Mouse (Mus musculus) forebrain, embryonic 12.5 days (tissue): ENCODE measurements around the gene Olfr456. TPM values are rescaled to one million over a fixed set of nuclear protein-coding genes. Genes with fewer than 3 reads are reported as not detected.

Source experiments
- polyA plus RNA-seq: library from polyadenylated mRNA; unstranded; fragments of >200 nt; fragmentation: Nextera tagmentation; extraction: Ambion mirVana; gene quantifications from 2 replicates; pipeline ENCODE4 v1.2.1, GENCODE M21; 2016

Olfr456 gene
- polyA plus RNA-seq, 1 experiment from 2014 or later, result not detected

Other genes with a start within 250 kb of the Olfr456 start
- 11.8 and 12.8 TPM in 2 replicates for gene Gstk1, start 241.3 kb downstream of the Olfr456 start, polyA plus RNA-seq
- gene Tmem139, start 225.2 kb downstream of the Olfr456 start, polyA plus RNA-seq, result 0.17 TPM in 1 of 2 replicates, not detected in the other
- gene Casp2, start 222.2 kb downstream of the Olfr456 start, polyA plus RNA-seq, result 74.0 and 79.8 TPM in 2 replicates
- 1.7 and 2.2 TPM in 2 replicates for gene Clcn1, start 200.5 kb downstream of the Olfr456 start, polyA plus RNA-seq
- gene Fam131b, start 162.6 kb downstream of the Olfr456 start, polyA plus RNA-seq, result 3.6 and 4.7 TPM in 2 replicates
- gene Zyx, start 137.6 kb downstream of the Olfr456 start, polyA plus RNA-seq, result 66.6 and 71.1 TPM in 2 replicates
- 0.69 and 1.4 TPM in 2 replicates for gene Epha1, start 113.9 kb downstream of the Olfr456 start, polyA plus RNA-seq
- not detected in 2 replicates for gene Tas2r143, start 87.0 kb downstream of the Olfr456 start, polyA plus RNA-seq
- not detected in 2 replicates for gene Tas2r135, start 81.8 kb downstream of the Olfr456 start, polyA plus RNA-seq
- not detected in 2 replicates for gene Tas2r126, start 52.7 kb downstream of the Olfr456 start, polyA plus RNA-seq
- gene Olfr458, start 22.0 kb downstream of the Olfr456 start, polyA plus RNA-seq, result not detected in 2 replicates
- 0.08 TPM in 1 of 2 replicates, not detected in the other for gene Olfr457, start 10.9 kb downstream of the Olfr456 start, polyA plus RNA-seq
- not detected in 2 replicates for gene Olfr455, start 60.4 kb upstream of the Olfr456 start, polyA plus RNA-seq
- not detected in 2 replicates for gene Tcaf3, start 110.5 kb upstream of the Olfr456 start, polyA plus RNA-seq
- 2.7 and 2.8 TPM in 2 replicates for gene Tcaf2, start 158.0 kb upstream of the Olfr456 start, polyA plus RNA-seq
- gene Tcaf1, start 222.9 kb upstream of the Olfr456 start, polyA plus RNA-seq, result 164 and 179 TPM in 2 replicates